Mouse (Mus musculus): ENCODE measurements at regions not wholly inside any gene's neighbourhood (a gene's known extent, or its start where the extent isn't known, plus 50 kb on each side); places are given as distances from the start of the nearest gene placed in this dataset.

- Histone ChIP-seq H3K9ac (ENCODE audit: low read length) (no peak overlapping the region), H3K27me3 (ENCODE audit: control insufficient read depth, insufficient read depth, low read length) (no peaks in the 10 kb centered on the region), H3K4me3 (ENCODE audit: low read depth, low read length) (no peak overlapping the region), H3K36me3 (ENCODE audit: control insufficient read depth, insufficient read depth, low read length) (no peaks in the 10 kb centered on the region), H3K4me1 (replicated peaks; ENCODE audit: control insufficient read depth, insufficient read depth) (no peaks in the 10 kb centered on the region), H3K9me3 (ENCODE audit: control insufficient read depth, low read length) (no peaks in the 10 kb centered on the region), H3K27ac (replicated peaks) (no peak overlapping the region), H3K4me2 (replicated peaks; ENCODE audit: low read depth) (no peak overlapping the region)
- whole genome bisulfite sequencing, result 26% methylated on average over 2 of the region's 2 CpGs
- ATAC-seq (ENCODE audit: low FRiP score, low TSS enrichment), result no peak
- DNase-seq (ENCODE audit: low spot score), result no peak
- TF ChIP-seq CTCF (IDR thresholded peaks at IDR 0.05; ENCODE audit: low read depth), result no peak
- no peak for TF ChIP-seq EP300 (optimal IDR thresholded peaks at IDR 0.05)
These were observed 243.1 kb downstream of the Pdgfc start for GRCm38 (mm10) chr3:81279266-81279665.

GRCm38 (mm10) chr3:81289762-81290161 is 253.5 kb downstream of the Pdgfc start:
- WGBS, result 93% methylated on average over 2 of the region's 2 CpGs
- no peaks in the 10 kb centered on the region for H3K9me3 ChIP-seq (ENCODE audit: control insufficient read depth, low read length)
- H3K4me1 ChIP-seq (replicated peaks; ENCODE audit: control insufficient read depth, insufficient read depth), result no peaks in the 10 kb centered on the region
- no peak overlapping the region for H3K9ac ChIP-seq (ENCODE audit: low read length)
- no peaks in the 10 kb centered on the region for H3K36me3 ChIP-seq (ENCODE audit: control insufficient read depth, insufficient read depth, low read length)
- DNase-seq (ENCODE audit: low spot score), result no peak
- no peak overlapping the region for H3K4me3 ChIP-seq (ENCODE audit: low read depth, low read length)
- TF ChIP-seq CTCF (IDR thresholded peaks at IDR 0.05; ENCODE audit: low read depth), result no peak
- no peak for TF ChIP-seq EP300 (optimal IDR thresholded peaks at IDR 0.05)
- no peak overlapping the region for H3K4me2 ChIP-seq (replicated peaks; ENCODE audit: low read depth)
- H3K27ac ChIP-seq (replicated peaks), result no peak overlapping the region
- no peak for ATAC-seq (ENCODE audit: low FRiP score, low TSS enrichment)
- H3K27me3 ChIP-seq (ENCODE audit: control insufficient read depth, insufficient read depth, low read length), result no peaks in the 10 kb centered on the region

GRCm38 (mm10) chr3:81292404-81292803 is 256.2 kb downstream of the Pdgfc start:
- no peak overlapping the region for H3K4me2 ChIP-seq (replicated peaks; ENCODE audit: low read depth)
- no peak for ATAC-seq (ENCODE audit: low FRiP score, low TSS enrichment)
- no peaks in the 10 kb centered on the region for H3K4me1 ChIP-seq (replicated peaks; ENCODE audit: control insufficient read depth, insufficient read depth)
- H3K27me3 ChIP-seq (ENCODE audit: control insufficient read depth, insufficient read depth, low read length), result no peaks in the 10 kb centered on the region
- H3K9ac ChIP-seq (ENCODE audit: low read length), result no peak overlapping the region
- no peak overlapping the region for H3K4me3 ChIP-seq (ENCODE audit: low read depth, low read length)
- no peak overlapping the region for H3K27ac ChIP-seq (replicated peaks)
- no peaks in the 10 kb centered on the region for H3K9me3 ChIP-seq (ENCODE audit: control insufficient read depth, low read length)
- DNase-seq (ENCODE audit: low spot score), result no peak
- 23% methylated on average over 2 of the region's 2 CpGs for WGBS
- no peaks in the 10 kb centered on the region for H3K36me3 ChIP-seq (ENCODE audit: control insufficient read depth, insufficient read depth, low read length)
- TF ChIP-seq EP300 (optimal IDR thresholded peaks at IDR 0.05) (no peak), CTCF (IDR thresholded peaks at IDR 0.05; ENCODE audit: low read depth) (no peak)

- DNase-seq (ENCODE audit: low spot score) (no peak), ATAC-seq (ENCODE audit: low FRiP score, low TSS enrichment) (no peak)
- Histone ChIP-seq H3K4me3 (ENCODE audit: low read depth, low read length) (no peak overlapping the region), H3K9me3 (ENCODE audit: control insufficient read depth, low read length) (no peaks in the 10 kb centered on the region), H3K4me2 (replicated peaks; ENCODE audit: low read depth) (no peak overlapping the region), H3K27me3 (ENCODE audit: control insufficient read depth, insufficient read depth, low read length) (no peaks in the 10 kb centered on the region), H3K27ac (replicated peaks) (no peak overlapping the region), H3K9ac (ENCODE audit: low read length) (no peak overlapping the region), H3K4me1 (replicated peaks; ENCODE audit: control insufficient read depth, insufficient read depth) (no peaks in the 10 kb centered on the region), H3K36me3 (ENCODE audit: control insufficient read depth, insufficient read depth, low read length) (no peaks in the 10 kb centered on the region)
- TF ChIP-seq CTCF (IDR thresholded peaks at IDR 0.05; ENCODE audit: low read depth) (no peak), EP300 (optimal IDR thresholded peaks at IDR 0.05) (no peak)
- WGBS, result 69% methylated on average over 3 of the region's 3 CpGs
These were observed 257.1 kb downstream of the Pdgfc start for GRCm38 (mm10) chr3:81293186-81293819.

GRCm38 (mm10) chr3:81304017-81304791 is 268.0 kb downstream of the Pdgfc start:
- Histone ChIP-seq H3K36me3 (ENCODE audit: control insufficient read depth, insufficient read depth, low read length) (no peaks in the 10 kb centered on the region), H3K4me3 (ENCODE audit: low read depth, low read length) (no peak overlapping the region), H3K9ac (ENCODE audit: low read length) (no peak overlapping the region), H3K27ac (replicated peaks) (no peak overlapping the region), H3K27me3 (ENCODE audit: control insufficient read depth, insufficient read depth, low read length) (no peaks in the 10 kb centered on the region), H3K4me1 (replicated peaks; ENCODE audit: control insufficient read depth, insufficient read depth) (no peaks in the 10 kb centered on the region), H3K9me3 (ENCODE audit: control insufficient read depth, low read length) (no peaks in the 10 kb centered on the region), H3K4me2 (replicated peaks; ENCODE audit: low read depth) (no peak overlapping the region)
- DNase-seq (ENCODE audit: low spot score), result no peak
- 84% methylated on average over 5 of the region's 5 CpGs for WGBS
- ATAC-seq (ENCODE audit: low FRiP score, low TSS enrichment), result no peak
- TF ChIP-seq EP300 (optimal IDR thresholded peaks at IDR 0.05) (no peak), CTCF (IDR thresholded peaks at IDR 0.05; ENCODE audit: low read depth) (no peak)

All from stomach, postnatal 0 days (tissue).